Mouse (Mus musculus) limb, embryonic 15.5 days (tissue): ENCODE data around the gene Lgalsl. TPM values are rescaled to one million over a fixed set of nuclear protein-coding genes. Genes with fewer than 3 reads are reported as not detected.

Source experiments
- ATAC-seq: fragments of 200-750 bp; cut with Nextera tagmentation; 2 replicates; pipeline ENCODE4 v1.8.0; 2017; ENCODE audit warnings: low read depth, moderate TSS enrichment; ENCODE audit not compliant: insufficient number of reproducible peaks, low FRiP score, low TSS enrichment
- H3K27ac ChIP-seq: fragments of 300-500 bp; sonication (generic); 2 replicates; pipeline ENCODE4 v1.5.1; 2015; ENCODE audit warnings: moderate library complexity, mild to moderate bottlenecking, inconsistent platforms
- H3K27me3 ChIP-seq: fragments of 300-500 bp; sonication (generic); 2 replicates; pipeline ENCODE4 v1.6.1; 2015; ENCODE audit warnings: inconsistent platforms
- H3K36me3 ChIP-seq: fragments of 300-500 bp; sonication (generic); 2 replicates; pipeline ENCODE4 v1.6.1; 2015; ENCODE audit warnings: inconsistent platforms
- H3K4me1 ChIP-seq: fragments of 300-500 bp; sonication (generic); 2 replicates; pipeline ENCODE4 v1.6.1; 2015; ENCODE audit warnings: inconsistent platforms
- H3K4me2 ChIP-seq: fragments of 300-500 bp; sonication (generic); 2 replicates; pipeline ENCODE4 v1.6.1; 2015; ENCODE audit warnings: mild to moderate bottlenecking, inconsistent platforms
- H3K4me3 ChIP-seq: fragments of 300-500 bp; sonication (generic); 2 replicates; pipeline ENCODE4 v1.5.1; 2015; ENCODE audit warnings: mild to moderate bottlenecking, inconsistent platforms
- H3K9ac ChIP-seq: fragments of 300-500 bp; sonication (generic); 2 replicates; pipeline ENCODE4 v1.6.1; 2015; ENCODE audit warnings: inconsistent platforms
- H3K9me3 ChIP-seq: fragments of 300-500 bp; sonication (generic); 2 replicates; pipeline ENCODE4 v1.6.1; 2016; ENCODE audit warnings: inconsistent platforms
- WGBS: fragments of 180-500 bp; shearing (Covaris S2); methylation state at CpG from one replicate; pipeline ENCODE4 v1.1.7; 2015; 5-methylcytosine and 5-hydroxymethylcytosine counted together
- polyA plus RNA-seq: library from polyadenylated mRNA; unstranded; fragments of >200 nt; fragmentation: Nextera tagmentation; extraction: Ambion mirVana; gene quantifications from 2 replicates; pipeline ENCODE4 v1.2.1, GENCODE M21; 2015

Gene Lgalsl
- polyA plus RNA-seq, 1 experiment from 2014 or later = 87.4 TPM

DNA sequence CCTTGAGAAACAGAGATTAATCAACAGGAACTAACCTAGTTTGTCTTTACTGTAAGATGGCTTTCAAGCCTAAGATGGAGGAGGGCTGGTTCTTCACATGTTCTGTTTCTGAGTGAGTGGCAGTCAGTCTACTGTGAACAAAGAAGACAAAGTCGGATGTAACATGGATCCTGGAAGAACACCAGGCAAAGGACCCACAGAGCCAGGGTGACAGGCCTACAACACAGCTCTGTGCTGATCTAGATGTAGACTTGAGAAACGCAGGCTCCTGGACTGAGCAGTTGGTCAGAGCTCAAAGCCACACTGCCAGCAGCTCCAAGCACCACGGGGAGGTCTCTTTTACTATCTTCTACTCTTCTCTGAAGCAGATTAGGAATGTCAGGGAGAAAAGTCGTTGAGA, 37.2 kb downstream of the Lgalsl start:
- no peaks in the 10 kb centered on the region for H3K36me3 ChIP-seq
- 56% methylated on average over 4 of the region's 4 CpGs for WGBS

DNA sequence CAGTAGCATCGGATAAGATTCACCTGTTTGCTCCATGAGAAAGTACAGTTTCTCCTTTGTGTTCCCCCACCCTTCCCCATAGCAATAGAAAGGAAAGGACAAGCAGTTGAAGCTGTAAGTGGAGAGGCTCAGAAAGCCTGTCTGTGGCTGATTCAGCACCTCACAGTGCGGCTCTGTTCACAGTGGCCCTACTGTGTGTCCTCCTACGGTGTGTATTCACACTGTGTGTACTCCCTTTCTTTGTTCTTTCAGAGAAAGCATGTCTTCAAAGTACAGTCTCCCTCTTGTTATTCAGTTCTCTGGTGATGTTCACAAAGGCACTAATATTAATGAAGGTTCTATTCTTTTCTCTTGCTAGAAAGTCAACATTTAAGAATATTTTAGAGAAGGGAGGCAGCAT, 38.2 kb downstream of the Lgalsl start:
- WGBS = 80% methylated on average over 3 of the region's 3 CpGs

More for the DNA sequence above, 37.2 kb downstream of the Lgalsl start:
- H3K4me2 ChIP-seq = no peak overlapping the region
- peaks cover 12% of the 10 kb centered on the region for H3K27me3 ChIP-seq
- H3K9ac ChIP-seq = no peak overlapping the region
- no peak for ATAC-seq
- no peak overlapping the region for H3K27ac ChIP-seq
- H3K4me3 ChIP-seq = no peak overlapping the region
- H3K9me3 ChIP-seq = no peaks in the 10 kb centered on the region
- peaks cover 6% of the 10 kb centered on the region for H3K4me1 ChIP-seq

DNA sequence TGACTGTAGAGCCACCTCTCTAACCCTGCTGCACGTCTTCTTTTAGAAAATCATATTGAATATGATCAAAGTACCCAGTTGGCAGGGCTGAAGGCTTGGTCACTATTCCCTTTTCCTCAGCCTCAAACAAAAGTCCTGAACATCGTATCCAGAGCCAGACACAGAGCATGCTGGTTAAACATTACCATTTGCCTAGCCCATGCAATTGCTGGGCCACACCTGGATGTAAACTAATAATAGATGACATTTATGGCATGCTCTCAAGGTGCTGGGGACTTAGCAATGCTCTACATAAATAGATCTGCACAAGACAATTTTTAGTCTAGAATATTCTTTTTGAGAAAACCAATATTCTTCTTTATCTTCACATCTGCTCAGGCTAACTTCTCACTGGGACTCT, 39.5 kb downstream of the Lgalsl start:
- 68% methylated on average over 2 of the region's 2 CpGs for WGBS
- ATAC-seq = no peak

More for the DNA sequence above, 38.2 kb downstream of the Lgalsl start:
- H3K9ac ChIP-seq = no peak overlapping the region
- H3K27ac ChIP-seq = no peak overlapping the region
- peaks cover 6% of the 10 kb centered on the region for H3K4me1 ChIP-seq
- no peak overlapping the region for H3K4me2 ChIP-seq
- no peak overlapping the region for H3K4me3 ChIP-seq
- H3K27me3 ChIP-seq = peaks cover 12% of the 10 kb centered on the region
- no peaks in the 10 kb centered on the region for H3K9me3 ChIP-seq
- no peaks in the 10 kb centered on the region for H3K36me3 ChIP-seq
- no peak for ATAC-seq

DNA sequence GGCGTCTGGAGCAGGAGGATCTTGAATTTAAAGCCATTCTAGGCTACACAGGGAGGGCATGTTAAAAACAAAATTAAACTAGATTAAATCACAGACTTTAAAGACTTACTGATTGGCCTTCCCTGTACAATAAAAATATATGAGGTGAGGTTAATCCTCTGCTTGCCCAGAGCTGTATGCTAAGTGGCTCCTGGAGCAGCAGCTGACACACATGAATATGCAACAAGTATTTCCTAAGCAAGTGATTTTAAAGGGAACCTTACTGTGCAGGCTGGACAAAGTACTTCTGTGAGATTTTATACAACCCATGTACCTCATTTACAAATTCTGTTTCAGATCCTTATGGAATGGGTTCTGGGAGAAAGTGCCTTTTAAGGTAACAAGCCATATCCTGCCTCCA, 41.8 kb downstream of the Lgalsl start:
- Histone ChIP-seq H3K9ac (no peak overlapping the region), H3K36me3 (no peaks in the 10 kb centered on the region), H3K4me2 (no peak overlapping the region), H3K27ac (no peak overlapping the region), H3K9me3 (no peaks in the 10 kb centered on the region), H3K4me1 (peaks cover 4% of the 10 kb centered on the region; the same call in 1 of the 2 replicates), H3K4me3 (no peak overlapping the region), H3K27me3 (peaks cover 12% of the 10 kb centered on the region)
- WGBS = 38% methylated on average over 1 of the region's 1 CpGs
- ATAC-seq = no peak

More for the DNA sequence above, 39.5 kb downstream of the Lgalsl start:
- no peaks in the 10 kb centered on the region for H3K36me3 ChIP-seq
- no peak overlapping the region for H3K9ac ChIP-seq
- H3K4me2 ChIP-seq = no peak overlapping the region
- no peaks in the 10 kb centered on the region for H3K9me3 ChIP-seq
- H3K4me3 ChIP-seq = no peak overlapping the region
- peaks cover 6% of the 10 kb centered on the region for H3K4me1 ChIP-seq
- no peak overlapping the region for H3K27ac ChIP-seq
- H3K27me3 ChIP-seq = peaks cover 12% of the 10 kb centered on the region

DNA sequence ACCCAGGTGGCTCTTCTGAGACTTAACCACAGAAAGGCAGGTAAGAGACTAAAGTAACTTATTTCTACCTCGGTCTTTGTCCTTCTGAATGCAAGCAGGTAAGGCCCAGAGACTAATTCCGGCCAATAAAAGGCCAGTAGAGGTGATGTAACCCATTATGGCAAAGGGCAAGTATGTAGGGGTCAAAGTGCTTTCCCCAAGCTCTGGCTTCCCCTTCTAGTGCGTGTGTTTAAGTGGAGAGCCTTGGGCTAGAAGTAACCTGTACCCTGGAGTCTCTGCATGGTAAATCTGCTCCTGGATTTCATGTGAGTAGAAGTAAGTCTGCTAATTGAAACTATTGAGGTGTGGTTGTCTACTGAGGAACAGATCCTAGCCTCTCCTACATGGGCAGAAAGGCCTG, 42.8 kb downstream of the Lgalsl start:
- H3K9me3 ChIP-seq = no peaks in the 10 kb centered on the region
- peaks cover 6% of the 10 kb centered on the region; the same call in 1 of the 2 replicates for H3K27me3 ChIP-seq
- no peak for ATAC-seq
- 69% methylated on average over 3 of the region's 3 CpGs for WGBS
- no peak overlapping the region for H3K4me2 ChIP-seq
- no peaks in the 10 kb centered on the region for H3K36me3 ChIP-seq
- peaks cover 4% of the 10 kb centered on the region; the same call in 1 of the 2 replicates for H3K4me1 ChIP-seq
- no peak overlapping the region for H3K27ac ChIP-seq
- no peak overlapping the region for H3K9ac ChIP-seq
- H3K4me3 ChIP-seq = no peak overlapping the region

DNA sequence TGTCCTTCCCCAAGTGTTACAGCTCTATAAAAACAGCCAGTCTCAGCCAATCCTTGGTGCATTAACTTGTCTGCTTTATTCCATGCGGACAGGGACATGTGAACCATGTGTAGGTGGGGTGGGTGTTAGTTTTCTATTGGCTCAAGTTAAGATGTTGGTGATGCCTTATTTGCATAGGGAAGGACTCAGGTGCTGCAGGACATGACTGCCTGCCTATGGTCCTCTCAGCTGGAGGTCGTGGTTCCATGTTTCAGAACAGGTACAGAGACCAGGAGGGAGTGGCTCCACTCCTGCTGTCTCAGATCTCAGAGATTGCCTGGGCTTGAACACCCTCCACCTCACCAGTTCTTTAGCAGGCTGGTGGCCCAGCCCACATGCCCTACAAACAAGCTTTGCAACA, 44.7 kb downstream of the Lgalsl start:
- no peaks in the 10 kb centered on the region for H3K27me3 ChIP-seq
- H3K4me2 ChIP-seq = no peak overlapping the region
- WGBS = 50% methylated on average over 2 of the region's 2 CpGs
- H3K9ac ChIP-seq = no peak overlapping the region
- ATAC-seq = no peak
- no peaks in the 10 kb centered on the region for H3K36me3 ChIP-seq
- no peak overlapping the region for H3K4me3 ChIP-seq
- no peaks in the 10 kb centered on the region for H3K9me3 ChIP-seq
- peaks cover 4% of the 10 kb centered on the region; the same call in 1 of the 2 replicates for H3K4me1 ChIP-seq
- H3K27ac ChIP-seq = no peak overlapping the region

- Histone ChIP-seq H3K9ac (no peak overlapping the region), H3K36me3 (no peaks in the 10 kb centered on the region), H3K4me1 (peaks cover 4% of the 10 kb centered on the region; the same call in 1 of the 2 replicates), H3K27ac (no peak overlapping the region), H3K4me3 (no peak overlapping the region), H3K4me2 (no peak overlapping the region), H3K27me3 (no peaks in the 10 kb centered on the region), H3K9me3 (no peaks in the 10 kb centered on the region)
- ATAC-seq = no peak
- 86% methylated on average over 1 of the region's 1 CpGs for WGBS
Observed at GRCm38 (mm10) chr11:20785186-20785585, 45.7 kb downstream of the Lgalsl start.

- Histone ChIP-seq H3K27me3 (no peaks in the 10 kb centered on the region), H3K9me3 (no peaks in the 10 kb centered on the region), H3K4me1 (peaks cover 4% of the 10 kb centered on the region; the same call in 1 of the 2 replicates), H3K4me3 (no peak overlapping the region), H3K36me3 (no peaks in the 10 kb centered on the region), H3K4me2 (no peak overlapping the region), H3K27ac (no peak overlapping the region), H3K9ac (no peak overlapping the region)
- ATAC-seq = no peak
- 87% methylated on average over 6 of the region's 6 CpGs for WGBS
Observed at GRCm38 (mm10) chr11:20784776-20785175, 46.1 kb downstream of the Lgalsl start.

- no peaks in the 10 kb centered on the region for H3K9me3 ChIP-seq
- no peak overlapping the region for H3K4me3 ChIP-seq
- H3K27me3 ChIP-seq = no peaks in the 10 kb centered on the region
- H3K4me2 ChIP-seq = no peak overlapping the region
- ATAC-seq = no peak
- no peaks in the 10 kb centered on the region for H3K36me3 ChIP-seq
- H3K4me1 ChIP-seq = no peaks in the 10 kb centered on the region
- WGBS = 94% methylated on average over 1 of the region's 1 CpGs
- H3K27ac ChIP-seq = no peak overlapping the region
- H3K9ac ChIP-seq = no peak overlapping the region
Observed at GRCm38 (mm10) chr11:20783467-20783866, 47.4 kb downstream of the Lgalsl start.

- Histone ChIP-seq H3K9ac (no peak overlapping the region), H3K4me1 (no peaks in the 10 kb centered on the region), H3K36me3 (no peaks in the 10 kb centered on the region), H3K4me2 (no peak overlapping the region), H3K9me3 (no peaks in the 10 kb centered on the region), H3K27me3 (no peaks in the 10 kb centered on the region), H3K27ac (no peak overlapping the region), H3K4me3 (no peak overlapping the region)
- 63% methylated on average over 2 of the region's 2 CpGs for WGBS
- ATAC-seq = no peak
Observed at GRCm38 (mm10) chr11:20782620-20783019, 48.2 kb downstream of the Lgalsl start.

- WGBS = 81% methylated on average over 4 of the region's 4 CpGs
- H3K27ac ChIP-seq = no peak overlapping the region
- H3K9me3 ChIP-seq = no peaks in the 10 kb centered on the region
- no peaks in the 10 kb centered on the region for H3K4me1 ChIP-seq
- no peak for ATAC-seq
- no peak overlapping the region for H3K9ac ChIP-seq
- H3K36me3 ChIP-seq = no peaks in the 10 kb centered on the region
- no peak overlapping the region for H3K4me2 ChIP-seq
- no peak overlapping the region for H3K4me3 ChIP-seq
- no peaks in the 10 kb centered on the region for H3K27me3 ChIP-seq
Observed at GRCm38 (mm10) chr11:20780312-20780711, 50.5 kb downstream of the Lgalsl start.

DNA sequence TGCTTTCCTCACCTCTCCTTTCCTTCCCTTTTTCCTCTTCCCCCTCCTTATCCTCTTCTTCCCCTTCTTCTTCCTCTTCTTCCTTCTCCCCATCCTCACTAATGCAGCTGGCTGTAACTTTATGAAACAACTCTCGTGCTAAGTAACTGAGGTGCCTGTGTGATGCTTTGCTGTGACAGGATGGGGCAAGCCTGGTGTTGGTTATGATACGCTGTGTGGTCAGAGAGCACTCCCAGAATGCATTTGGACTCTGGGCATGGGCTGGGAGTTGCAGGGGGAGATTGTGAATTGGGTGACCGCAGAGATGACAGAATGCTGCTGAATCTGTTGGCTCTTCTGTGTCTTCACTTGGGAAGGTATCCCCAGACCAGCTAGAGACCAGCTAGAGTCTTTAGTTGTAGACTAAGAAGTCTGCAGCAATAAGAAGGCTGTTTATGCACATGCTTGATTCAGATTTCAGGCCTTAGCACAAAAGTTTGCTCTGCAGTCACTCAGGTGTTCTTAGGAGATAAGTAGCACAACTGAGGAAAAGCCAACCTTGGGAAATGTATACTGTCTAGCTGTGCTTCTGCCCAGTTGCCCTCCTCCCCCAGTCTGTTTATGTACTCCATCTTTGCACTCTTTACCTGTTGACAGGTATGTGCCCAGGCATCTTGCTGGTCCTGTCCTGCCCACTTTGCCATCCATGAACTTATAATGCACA, 51.8 kb downstream of the Lgalsl start:
- WGBS = 83% methylated on average over 3 of the region's 3 CpGs

More for the DNA sequence above, 51.8 kb downstream of the Lgalsl start:
- Histone ChIP-seq H3K4me3 (no peak overlapping the region), H3K27ac (no peak overlapping the region), H3K9ac (no peak overlapping the region), H3K27me3 (no peaks in the 10 kb centered on the region), H3K4me2 (no peak overlapping the region), H3K36me3 (no peaks in the 10 kb centered on the region), H3K9me3 (no peaks in the 10 kb centered on the region), H3K4me1 (no peaks in the 10 kb centered on the region)
- ATAC-seq = no peak
